Mouse (Mus musculus) E14TG2a.4 (cell line): ENCODE results near the gene Otud4.

Source experiments
- CTCF ChIP-seq: conservative IDR thresholded peaks from 2 replicates; pipeline ENCODE4 v1.5.1; 2014; ENCODE audit warnings: low read length
- NANOG ChIP-seq: IDR thresholded peaks from 2 replicates; pipeline ENCODE4 v1.6.1; 2014; ENCODE audit warnings: borderline replicate concordance, low read length, mixed read lengths
- POU5F1 ChIP-seq: IDR thresholded peaks from 2 replicates; pipeline ENCODE4 v1.6.1; 2014; ENCODE audit warnings: low read length, borderline replicate concordance

DNA sequence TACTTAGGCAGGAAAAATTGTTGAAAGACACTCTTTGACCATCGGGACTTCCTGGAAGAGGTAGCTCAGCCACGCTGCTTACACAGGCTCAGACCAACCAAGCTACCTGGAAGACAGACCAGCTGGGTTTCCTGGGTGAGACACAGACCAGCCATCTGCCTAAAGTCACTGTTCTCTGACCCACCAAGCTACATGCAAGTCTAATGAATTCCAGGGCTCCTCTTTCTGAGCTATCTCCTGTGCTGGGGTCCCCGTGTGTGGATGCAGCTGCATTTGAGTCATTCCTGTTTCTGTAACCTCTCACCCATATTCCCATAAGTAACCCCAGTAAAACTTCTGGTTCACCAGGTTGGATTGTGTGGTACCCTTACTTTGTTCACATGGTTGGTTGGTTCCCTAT is 30.7 kb upstream of the Otud4 start:
- no peak for TF ChIP-seq CTCF
- TF ChIP-seq POU5F1, result no peak
- no peak for TF ChIP-seq NANOG
